In genomic region chr14:76685830-76686761, GRCm38 (mm10) we compare ENCODE assay signal across 9 mouse cellular contexts.
DNase-seq lines count a peak whose midpoint lies in the region; ATAC-seq lines count a peak whose summit lies in the region.
"Had no signal": no experiment of that assay in that cellular context is flagged by ENCODE, and none has a peak within 500 bp of the region (broad histone marks: within the 10 kb centered on the region; RNA-seq: fewer than 3 reads in every experiment).

No protein-coding gene starts in this region.

- H3K9me3 ChIP-seq in heart, embryonic 10.5 days = no peaks in the 10 kb centered on the region
- no peaks in the 10 kb centered on the region for H3K9me3 ChIP-seq in limb, embryonic 12.5 days

- peak overlapping the region; percentile 77 for H3K27ac ChIP-seq in heart, embryonic 10.5 days
- H3K27ac ChIP-seq in limb, embryonic 12.5 days = peak overlapping the region; percentile 78
- H3K27ac ChIP-seq: heart, adult 2 months had no signal

- no peak overlapping the region for H3K4me3 ChIP-seq in heart, embryonic 10.5 days
- no peak overlapping the region for H3K4me3 ChIP-seq in limb, embryonic 12.5 days (replicated peaks)
- H3K4me3 ChIP-seq: heart, adult 2 months had no signal

- H3K27me3 ChIP-seq in heart, embryonic 10.5 days (ENCODE audit: insufficient read depth, poor library complexity, severe bottlenecking) = no peaks in the 10 kb centered on the region
- H3K27me3 ChIP-seq in limb, embryonic 12.5 days = no peaks in the 10 kb centered on the region

- H3K4me2 ChIP-seq in limb, embryonic 12.5 days = no peak overlapping the region

- peaks cover 42% of the 10 kb centered on the region for H3K4me1 ChIP-seq in heart, embryonic 10.5 days
- peaks cover 52% of the 10 kb centered on the region for H3K4me1 ChIP-seq in limb, embryonic 12.5 days (replicated peaks)

- H3K36me3 ChIP-seq in heart, embryonic 10.5 days = no peaks in the 10 kb centered on the region
- H3K36me3 ChIP-seq in limb, embryonic 12.5 days = no peaks in the 10 kb centered on the region

- WGBS in heart, embryonic 10.5 days = 63% methylated on average over 17 of the region's 17 CpGs
- WGBS in limb, embryonic 12.5 days = 53% methylated on average over 17 of the region's 17 CpGs

- H3K9ac ChIP-seq in limb, embryonic 12.5 days (replicated peaks) = no peak overlapping the region

- no peak for ATAC-seq in limb, embryonic 12.5 days (ENCODE audit: insufficient number of reproducible peaks, insufficient read depth, low FRiP score, low TSS enrichment, low read depth)

- DNase-seq in heart, embryonic 10.5 days (ENCODE audit: low spot score) = no peak
- no peak for DNase-seq in heart, adult 8-10 months (ENCODE audit: low spot score)
- peak; percentile 41 for DNase-seq in thymus, postnatal 0 days (ENCODE audit: low spot score)
- no peak for DNase-seq in thymus, postnatal 14 days
- no peak for DNase-seq in frontal cortex, postnatal 14 days (ENCODE audit: low spot score in 2 of 2)
- DNase-seq in gastrocnemius, adult 8-10 months (ENCODE audit: low spot score in 2 of 2) = no peak
- no peak for DNase-seq in frontal cortex, postnatal 25 days (ENCODE audit: low spot score in 2 of 2)
- DNase-seq: heart, adult 2 months had no signal
